Mouse (Mus musculus): ENCODE measurements around the gene Gabpa.

The Gabpa gene

DNA sequence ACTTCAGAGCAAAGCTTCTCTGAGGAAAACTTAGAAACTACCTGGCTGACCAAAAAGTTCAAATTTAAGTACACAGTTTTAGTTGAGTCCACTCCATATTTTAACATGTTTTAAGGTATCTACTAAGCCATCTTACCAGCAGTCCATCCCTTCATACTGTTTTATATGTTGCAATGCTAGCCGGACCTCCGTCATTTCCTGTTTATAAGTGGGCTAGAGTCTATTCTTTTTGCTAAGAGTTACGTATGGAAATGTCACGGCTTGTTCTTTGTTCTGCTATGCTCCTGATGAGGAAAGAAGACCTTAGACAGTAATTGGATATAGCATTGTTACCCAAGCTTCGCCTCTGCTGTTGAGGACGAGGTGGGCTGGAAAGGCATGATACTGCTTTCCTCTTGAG lies 18.8 kb downstream of the Gabpa start:
- no peak for DNase-seq (ENCODE audit: low read depth, low spot score)

DNA sequence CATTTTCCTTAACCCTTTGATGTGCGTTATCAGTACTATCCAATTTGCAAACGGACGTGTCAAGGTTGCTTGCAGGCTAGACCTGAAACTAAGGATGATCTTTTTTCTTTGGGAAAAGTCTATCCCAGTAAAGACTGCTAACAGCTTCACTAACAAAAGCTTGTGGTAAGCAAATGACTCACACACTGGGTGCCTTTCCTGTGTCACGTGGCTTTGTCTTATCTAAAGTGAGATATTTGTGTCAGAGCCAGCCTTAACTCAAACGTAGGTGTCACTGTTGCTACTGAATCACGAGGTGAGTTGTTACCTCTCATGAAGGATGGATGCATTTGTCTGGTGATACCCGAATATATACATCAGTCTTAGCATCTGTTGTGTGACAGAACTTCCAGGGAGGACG lies 29.9 kb downstream of the Gabpa start:
- DNase-seq (ENCODE audit: low read depth, low spot score), result no peak

DNA sequence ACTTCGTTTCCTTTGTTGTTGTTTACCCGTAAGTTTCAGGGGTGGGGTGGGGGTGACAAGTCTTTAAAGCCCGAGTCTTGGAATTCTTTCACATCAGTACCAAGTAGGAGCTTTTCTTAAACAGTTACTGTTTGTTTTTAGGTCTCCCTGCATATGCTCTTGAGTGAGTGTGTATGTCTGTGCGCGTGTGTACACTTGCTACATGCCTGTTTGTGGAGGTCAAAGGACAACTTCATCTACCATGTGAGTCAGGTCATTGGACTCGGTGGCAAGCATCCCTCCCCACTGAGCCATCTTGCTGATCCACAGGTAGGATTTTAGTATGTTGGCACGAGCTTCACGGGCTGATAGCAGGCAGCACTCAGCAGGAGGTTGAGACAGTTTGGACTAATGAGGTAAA lies 39.1 kb downstream of the Gabpa start:
- no peak for DNase-seq (ENCODE audit: low read depth, low spot score)

DNA sequence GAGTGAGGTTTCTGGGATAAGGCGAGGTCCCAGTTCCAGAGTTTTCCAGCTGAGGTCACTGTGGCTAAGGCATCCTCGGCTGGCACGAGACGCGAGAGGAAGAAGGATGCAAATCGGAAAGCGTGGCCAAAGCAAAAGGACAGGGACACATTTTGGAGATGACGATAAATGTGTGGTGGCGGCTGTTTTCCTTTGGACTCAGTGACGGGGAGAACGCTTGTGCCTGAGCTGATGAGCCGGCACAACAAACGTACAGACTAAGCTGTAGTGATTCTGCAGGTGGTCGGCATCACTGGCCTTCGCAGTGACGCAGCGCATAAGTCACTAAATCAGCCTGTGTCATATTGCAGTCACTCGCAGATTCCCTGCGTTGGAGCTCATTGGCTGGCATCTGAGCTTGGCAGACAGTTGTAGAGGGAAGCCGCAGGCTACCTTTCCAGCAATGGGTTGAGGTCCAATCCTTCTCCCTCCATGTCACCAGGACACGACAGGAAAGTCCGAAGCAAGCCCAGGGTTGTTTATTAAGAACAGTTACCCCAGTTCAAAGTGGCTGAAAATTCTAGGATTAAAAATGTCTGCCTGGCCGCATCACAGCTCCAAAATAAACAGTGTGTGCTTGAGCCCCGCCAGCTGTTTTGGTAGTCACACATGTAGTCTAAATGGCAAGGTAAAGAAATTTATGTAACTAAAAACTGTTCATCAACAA lies 40.4 kb downstream of the Gabpa start:
- no peak for DNase-seq (ENCODE audit: low read depth, low spot score)

DNA sequence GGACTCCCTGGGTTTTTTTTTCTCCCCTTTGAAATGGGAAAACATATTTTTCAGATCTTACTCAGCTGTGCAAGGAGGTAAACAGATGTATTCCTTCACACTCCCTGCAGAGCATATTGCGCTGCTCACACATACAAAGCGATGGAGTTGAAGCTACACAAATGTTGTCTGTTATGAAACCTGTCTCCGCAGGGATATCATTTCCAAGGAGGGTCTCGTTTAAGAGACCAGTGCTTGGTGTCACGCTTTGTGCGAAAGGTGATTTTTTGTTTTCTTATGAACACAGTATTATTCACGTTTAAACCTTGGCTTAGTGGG lies 41.0 kb downstream of the Gabpa start:
- no peak for DNase-seq (ENCODE audit: low read depth, low spot score)

DNA sequence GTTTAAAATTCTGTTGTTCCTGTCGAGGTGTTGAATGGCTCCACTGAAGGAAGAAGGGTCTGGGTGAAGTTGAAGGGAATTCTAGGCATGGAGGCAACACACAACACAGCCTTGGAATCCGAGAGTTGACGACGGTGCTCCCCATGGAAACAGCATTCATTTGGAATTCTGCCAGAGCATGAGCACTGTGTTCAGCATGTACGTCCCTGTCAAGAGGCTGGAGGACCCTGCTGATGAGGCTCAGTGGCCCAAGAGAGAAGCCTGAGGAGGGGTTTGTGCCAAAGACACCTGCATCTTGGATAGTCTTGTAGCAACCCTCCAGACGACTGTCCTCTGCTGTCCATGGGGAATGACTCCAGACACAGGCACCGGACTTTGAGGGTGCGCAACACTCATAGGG lies 41.4 kb downstream of the Gabpa start:
- DNase-seq (ENCODE audit: low read depth, low spot score), result no peak

DNA sequence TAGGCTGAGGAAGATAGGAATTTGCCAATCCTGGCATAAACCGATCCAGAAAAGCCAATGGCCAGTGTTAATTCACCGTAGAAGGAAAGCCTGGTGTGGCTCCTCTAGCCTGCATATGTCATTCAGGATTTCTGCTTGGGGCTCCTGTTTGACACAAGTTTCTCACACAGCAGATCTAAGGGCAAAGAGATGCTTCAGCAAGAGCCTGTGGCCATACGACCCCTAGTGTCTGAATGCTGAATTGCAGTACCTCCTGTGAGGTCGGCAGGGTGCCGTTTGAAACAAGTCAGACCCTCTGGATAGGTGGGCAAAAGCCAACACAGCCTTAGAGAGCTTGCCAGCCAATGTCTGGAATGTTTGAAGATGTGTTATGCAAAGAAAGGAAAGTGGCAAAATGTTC lies 44.4 kb downstream of the Gabpa start:
- peak; percentile 91 for DNase-seq (ENCODE audit: low read depth, low spot score)

DNA sequence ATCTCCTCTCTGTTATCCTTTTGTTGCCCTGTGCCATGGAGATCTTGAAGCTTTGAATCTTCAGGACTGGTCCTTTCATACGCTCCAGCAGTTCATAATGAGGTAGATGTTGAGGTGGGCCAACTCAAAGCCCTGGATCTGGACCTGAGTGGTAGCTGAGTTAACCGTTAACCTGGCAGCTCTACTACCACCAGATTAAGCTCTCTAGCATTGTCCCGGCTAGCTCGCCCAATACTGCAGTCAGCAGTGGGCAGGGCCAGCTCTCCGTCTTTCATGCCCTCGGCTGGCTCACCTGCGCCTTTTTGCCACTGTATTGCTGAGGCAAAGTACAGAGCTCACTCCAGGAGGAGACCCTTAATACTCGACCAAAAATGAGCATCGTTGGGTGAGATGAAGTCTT lies 46.4 kb downstream of the Gabpa start:
- DNase-seq (ENCODE audit: low read depth, low spot score), result no peak

DNA sequence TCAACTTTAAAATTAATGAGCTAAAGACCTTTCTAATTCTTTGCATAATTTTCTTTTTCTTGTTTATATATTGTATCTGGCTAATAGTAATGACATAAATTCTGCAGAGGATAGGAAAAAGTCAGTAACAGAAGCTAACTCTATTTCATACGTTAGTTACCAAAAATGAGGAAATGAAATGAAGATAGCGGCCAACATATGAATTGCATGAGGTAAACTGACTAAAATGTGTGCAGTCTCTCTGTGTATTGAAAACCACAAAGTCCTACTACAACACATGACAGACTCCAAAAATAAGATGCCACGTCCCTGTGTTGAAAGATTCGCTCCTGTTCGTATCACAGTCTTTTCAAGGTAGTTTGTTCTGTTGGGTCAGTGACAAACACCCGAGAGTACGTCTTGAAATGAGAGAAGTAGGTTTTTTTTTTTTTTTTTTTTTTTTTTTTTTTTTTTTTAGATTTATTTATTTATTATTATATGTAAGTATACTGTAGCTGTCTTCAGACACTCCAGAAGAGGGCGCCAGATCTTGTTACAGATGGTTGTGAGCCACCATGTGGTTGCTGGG lies 47.1 kb downstream of the Gabpa start:
- no peak for DNase-seq (ENCODE audit: low read depth, low spot score)

DNA sequence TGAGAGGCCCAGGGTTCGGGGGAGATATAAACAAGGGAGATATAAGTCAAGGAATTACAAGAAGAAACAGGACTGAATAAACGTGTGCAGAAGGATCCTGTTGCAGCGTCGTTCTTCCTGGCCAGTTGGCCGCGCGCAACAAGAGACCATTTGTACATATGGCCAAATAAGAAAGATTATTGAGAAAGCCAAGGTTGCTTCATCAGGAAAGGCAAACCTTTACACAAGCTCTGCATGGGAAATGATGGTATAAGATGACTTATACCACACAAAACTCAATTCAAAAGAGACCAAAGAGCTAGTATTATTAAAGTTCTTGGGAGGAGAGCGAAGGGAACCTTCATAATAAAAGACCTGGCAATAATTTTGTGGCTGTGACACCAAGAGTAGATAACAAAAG lies 49.8 kb downstream of the Gabpa start:
- DNase-seq (ENCODE audit: low read depth, low spot score), result no peak

DNA sequence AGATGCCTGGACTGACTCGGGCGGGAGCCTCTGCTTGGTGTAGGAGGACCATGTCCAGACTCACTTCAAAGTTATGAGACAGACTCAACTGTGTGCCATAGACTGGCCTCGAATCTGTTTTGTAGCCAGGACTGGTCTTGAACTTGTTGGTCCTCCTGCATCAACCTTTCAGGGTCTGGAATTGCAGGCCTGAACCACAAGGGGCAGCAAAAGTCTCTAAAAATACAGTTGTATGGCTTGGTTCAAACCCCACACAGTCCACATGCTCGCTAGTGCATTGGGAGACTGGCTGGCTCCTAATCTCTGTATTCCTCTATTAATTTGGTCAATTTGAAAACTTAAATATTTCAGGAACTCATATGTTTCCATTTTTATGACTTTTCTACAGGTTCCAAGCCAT lies 68.3 kb downstream of the Gabpa start:
- DNase-seq (ENCODE audit: low read depth, low spot score), result no peak

DNA sequence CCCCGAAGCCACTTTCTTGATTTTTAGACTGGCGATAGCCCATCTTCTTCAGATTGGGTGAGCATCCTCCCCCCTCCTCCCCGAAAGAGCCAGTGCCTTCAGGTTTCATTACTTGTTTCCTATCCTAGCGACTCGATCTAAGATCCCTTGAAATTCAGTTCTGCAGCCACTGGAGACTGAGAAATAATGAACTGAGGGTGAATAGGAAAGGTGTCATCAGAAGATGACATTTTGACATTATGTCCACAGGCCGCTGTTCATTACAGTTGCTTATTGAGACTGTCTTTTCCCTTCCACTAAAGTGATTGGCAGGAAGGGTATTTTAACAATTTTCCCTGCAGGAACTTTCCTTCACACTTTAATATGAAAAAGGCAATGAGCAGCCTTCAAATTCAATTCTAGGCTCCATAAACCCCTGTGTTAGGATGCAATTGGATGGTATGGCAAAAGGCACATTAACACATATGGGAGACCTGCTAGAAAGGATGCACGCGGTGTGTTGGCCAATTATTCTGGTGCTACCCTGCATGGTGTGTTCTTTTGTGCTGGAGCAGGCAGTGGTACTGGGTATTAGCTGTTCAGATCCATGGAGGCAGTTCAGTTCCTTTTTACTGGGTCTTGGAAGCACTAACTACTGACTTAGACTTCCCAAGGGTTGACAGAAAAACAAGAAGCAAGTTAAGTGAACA lies 76.9 kb downstream of the Gabpa start:
- no peak for DNase-seq (ENCODE audit: low read depth, low spot score)

Measured in ZHBTc4 (cell line).